Mouse (Mus musculus) skeletal muscle tissue, adult 2 months (tissue): ENCODE results near the gene Tmem165.
A peak's percentile ranks its signal among the peaks of the same experiment; 100 is the strongest.

Source experiments
- DNase-seq: peaks from one replicate; pipeline ENCODE4 v3.0.0-alpha.2; 2012; ENCODE audit warnings: low read depth, low spot score

Gene Tmem165

DNA sequence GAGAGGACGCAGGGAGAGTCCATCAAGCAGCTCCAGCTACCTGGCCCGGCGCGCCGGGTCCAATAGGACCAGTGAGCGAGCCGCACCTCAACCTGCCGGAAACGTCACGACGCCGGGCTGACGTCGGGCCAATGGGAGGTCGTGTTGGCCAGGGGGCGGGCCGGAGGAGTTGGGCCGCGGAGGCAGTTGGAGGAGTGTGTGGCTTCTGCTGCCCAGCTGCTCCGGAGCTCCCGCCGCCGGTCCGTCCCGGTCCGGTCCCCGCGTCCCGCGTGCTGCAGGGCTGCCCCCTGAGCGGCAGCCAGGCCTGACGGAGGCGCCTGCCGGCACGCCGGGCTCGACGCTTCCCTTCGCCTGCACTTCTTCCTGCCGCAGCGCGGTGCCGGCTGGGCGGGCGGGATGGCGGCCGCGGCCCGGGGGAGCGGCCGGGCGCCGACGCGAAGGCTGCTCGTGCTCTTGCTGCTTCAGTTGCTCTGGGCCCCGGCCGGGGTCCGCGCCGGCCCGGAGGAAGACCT lies at the start of gene Tmem165:
Gene Tmem165, plus strand, starts transcription at position 131 of the 512 bp plus-strand sequence.
- DNase-seq = peak; percentile 87

DNA sequence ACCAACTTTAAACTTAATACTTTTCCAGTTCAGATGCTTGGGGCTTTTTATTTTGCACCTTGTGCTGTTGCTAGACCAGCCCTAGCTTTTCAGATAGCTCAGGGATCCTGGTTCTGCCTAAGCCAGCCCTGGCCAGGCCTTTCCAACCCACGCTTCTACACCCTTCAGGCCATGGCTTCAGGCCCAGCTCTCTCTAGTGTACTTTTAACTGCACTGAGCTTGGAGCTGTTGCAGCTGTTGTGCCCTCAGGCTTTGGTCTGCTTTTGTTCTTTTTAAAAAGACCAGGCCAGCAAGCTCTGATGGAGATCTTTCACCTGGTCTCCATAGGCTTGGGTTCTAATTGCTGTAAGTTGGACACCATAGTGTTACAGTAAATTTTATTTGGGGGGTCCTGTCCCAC lies 48.0 kb upstream of the Tmem165 start:
- no peak for DNase-seq

DNA sequence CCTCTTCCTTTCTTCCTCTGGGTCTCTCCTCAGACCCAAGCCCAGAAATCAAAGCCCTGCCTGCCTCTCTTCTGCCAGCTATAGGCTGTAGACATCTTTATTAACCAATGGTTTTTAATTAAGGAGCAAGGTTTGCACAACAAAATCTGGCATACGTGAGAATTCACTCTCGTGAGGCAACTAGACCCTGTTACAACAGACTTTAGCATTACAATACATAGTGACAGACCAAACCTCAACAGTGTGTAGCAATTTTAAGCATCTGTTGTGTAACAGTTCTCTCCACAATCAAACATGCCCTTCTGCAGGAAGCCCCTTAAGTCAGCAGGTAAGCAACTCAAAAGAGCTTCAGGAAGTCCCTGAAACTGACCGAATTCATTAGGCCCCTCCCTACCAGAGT lies 47.4 kb upstream of the Tmem165 start:
- DNase-seq = no peak

GRCm38 (mm10) chr5:76137586-76137985 lies 46.1 kb upstream of the Tmem165 start:
- DNase-seq = no peak

- no peak for DNase-seq
These were observed 45.6 kb upstream of the Tmem165 start for GRCm38 (mm10) chr5:76138071-76138470.

DNA sequence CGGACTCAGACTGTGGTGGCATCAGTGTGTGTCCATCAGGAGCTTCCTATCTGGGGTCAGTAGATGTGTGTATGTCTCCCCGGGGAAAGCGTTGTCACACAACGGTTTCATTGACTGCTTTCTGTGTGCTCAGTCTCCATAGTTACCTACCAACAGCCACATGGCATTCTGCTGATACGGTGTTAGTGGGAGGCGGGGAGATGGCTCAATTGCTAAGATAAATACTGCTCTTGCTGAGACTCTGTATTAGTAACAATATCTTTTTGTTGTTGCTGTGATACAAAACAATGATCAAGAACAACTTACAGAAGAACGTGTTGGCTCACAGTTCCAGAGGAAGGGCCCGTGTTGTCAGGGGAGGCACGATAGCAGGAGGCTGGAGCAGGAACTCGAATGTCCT lies 45.2 kb upstream of the Tmem165 start:
- DNase-seq = no peak

GRCm38 (mm10) chr5:76139171-76139671 lies 44.5 kb upstream of the Tmem165 start:
- no peak for DNase-seq

DNA sequence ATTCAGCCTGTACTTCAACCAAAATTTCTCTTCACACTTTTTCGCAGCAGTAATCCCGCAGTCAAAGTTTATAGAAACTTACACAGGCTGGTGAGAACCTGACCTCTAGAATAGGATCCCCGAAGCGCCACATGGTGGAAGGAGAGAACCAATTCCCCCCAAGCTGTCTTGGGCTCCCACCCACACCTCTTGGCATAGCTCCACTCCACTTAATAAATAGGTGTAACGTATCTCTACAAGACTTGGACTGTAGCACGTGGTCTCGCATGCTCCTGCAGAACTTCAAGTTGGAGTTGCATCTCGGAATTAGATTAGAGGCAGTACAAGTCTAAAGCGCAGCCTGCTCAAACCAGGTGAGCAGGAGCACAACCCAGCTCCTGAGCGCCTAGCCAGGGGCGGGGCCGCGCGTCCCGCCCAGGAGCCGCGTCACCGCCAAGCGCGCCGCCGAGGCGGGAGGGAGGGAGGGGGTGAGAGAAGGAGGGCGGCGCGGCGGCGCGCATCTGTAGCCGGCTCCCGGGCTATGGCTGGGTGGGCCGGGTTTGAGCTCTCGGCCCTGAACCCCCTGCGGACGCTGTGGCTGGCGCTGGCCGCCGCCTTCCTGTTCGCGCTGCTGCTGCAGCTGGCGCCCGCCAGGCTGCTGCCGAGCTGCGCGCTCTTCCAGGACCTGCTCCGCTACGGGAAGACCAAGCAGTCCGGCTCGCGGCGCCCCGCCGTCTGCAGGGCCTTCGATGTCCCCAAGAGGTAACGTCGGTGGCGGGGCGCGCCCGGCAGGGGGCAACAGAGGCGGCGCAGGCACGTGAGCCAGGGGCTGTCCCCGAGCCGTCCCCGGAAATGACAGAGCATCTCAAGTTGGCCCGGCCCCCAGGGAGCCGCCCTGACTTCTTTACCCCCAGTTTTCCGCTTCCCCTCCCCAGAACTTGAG lies 43.6 kb upstream of the Tmem165 start, which contains the start of gene Srd5a3:
Gene Srd5a3, plus strand, starts transcription at position 464 of the 922 bp plus-strand sequence.
- peak; percentile 89 for DNase-seq

DNA sequence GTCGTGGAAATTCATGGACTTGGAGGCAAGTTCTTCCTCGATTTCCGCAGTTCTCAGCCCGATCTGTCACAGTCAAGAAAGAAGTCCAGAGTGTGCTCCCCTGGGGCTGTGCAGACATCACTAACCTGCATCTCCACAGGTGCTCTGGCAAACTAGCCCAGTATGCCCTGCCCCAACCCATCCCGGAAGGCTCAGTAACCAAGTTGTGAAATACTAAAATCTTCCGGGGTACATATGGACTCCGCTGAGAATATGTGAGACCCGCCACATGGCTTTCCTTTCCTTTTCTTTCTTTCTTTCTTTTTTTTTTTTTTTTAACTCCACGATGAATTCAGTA lies 43.0 kb upstream of the Tmem165 start:
- DNase-seq = no peak

- no peak for DNase-seq
These were observed 40.3 kb upstream of the Tmem165 start for GRCm38 (mm10) chr5:76143356-76143755.

DNA sequence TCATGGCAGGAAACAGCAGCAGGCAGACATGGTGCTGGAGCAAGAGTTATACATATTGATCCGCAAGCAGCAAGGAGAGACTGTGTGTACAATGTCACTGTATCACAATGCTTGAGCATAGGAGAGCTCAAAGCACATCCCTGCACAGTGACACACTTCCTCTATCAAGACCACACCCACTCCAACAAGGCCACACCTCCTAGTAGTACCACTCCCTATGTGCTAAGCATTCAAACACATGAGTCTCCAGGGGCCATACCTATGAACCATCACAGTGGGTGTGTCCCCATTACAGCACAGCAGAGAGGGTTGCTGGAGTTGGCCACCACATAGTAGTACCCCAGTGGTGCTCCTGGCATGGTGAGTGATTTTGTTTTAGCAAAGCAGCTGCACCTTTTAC lies 37.3 kb upstream of the Tmem165 start:
- DNase-seq = no peak

- DNase-seq = no peak
These were observed 34.2 kb upstream of the Tmem165 start for GRCm38 (mm10) chr5:76149436-76149835.

GRCm38 (mm10) chr5:76152956-76153355 lies 30.7 kb upstream of the Tmem165 start:
- no peak for DNase-seq

DNA sequence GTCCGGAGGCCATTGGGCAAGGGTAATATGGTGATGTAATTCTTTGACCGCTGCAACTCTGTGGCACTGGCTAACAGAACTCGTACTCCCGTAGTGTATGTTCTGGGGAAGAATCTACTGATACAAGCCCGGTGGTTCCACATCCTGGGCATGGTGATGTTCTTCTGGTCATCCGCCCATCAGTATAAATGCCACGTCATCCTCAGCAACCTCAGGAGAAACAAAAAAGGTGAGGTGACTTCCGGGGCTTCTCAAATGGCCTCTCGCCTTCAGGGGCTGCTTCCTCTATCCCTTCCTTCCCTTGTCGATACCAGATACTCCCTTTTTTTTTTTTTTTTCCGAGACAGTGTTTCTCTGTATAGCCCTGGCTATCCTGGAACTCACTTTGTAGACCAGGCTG lies 30.2 kb upstream of the Tmem165 start:
- DNase-seq = no peak

DNA sequence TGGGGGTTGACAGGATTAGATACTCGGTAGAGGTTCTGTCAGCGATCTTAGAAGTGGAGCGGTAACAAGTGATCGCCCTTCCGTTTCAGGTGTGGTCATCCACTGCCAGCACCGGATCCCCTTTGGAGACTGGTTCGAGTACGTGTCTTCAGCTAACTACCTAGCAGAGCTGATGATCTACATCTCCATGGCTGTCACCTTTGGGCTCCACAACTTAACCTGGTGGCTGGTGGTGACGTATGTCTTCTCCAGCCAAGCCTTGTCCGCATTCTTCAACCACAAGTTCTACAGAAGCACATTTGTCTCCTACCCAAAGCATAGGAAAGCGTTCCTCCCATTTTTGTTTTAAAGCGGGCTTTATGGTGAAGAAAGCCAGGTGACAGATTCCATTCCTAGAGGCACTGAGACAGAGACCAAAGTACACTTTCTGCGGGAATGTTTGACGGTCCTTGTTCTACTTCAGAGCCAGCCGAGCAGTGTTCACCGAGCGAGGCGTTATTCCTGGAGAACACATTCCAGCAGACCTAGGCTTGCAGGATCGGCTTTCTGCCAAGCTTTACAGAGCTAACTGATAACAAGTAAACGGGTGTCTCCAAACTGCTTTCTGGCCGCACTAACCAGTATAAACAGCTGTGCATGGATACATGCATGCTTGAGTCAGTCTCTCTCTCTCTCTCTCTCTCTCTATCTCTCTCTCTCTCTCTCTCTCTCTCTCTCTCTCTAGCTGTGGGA lies 29.1 kb upstream of the Tmem165 start:
- DNase-seq = no peak

DNA sequence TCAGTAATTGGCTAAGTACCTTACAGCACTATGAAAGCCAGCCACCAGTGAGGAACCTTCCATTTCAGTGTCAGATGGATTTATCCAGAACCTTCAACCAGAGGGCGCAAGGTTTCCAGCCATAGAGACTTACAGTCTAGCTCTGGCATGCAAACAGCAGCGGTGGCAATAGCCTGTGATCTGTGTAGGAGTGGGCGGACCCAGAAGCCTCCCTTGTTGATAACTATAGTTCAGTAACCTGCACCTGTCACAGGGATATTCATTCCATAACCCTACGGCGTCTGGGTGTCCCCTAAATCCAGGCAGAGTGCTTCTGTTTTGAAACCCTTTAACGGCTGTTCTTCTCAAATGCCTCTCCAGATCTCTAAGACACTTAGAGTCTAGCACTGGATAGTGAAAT lies 24.1 kb upstream of the Tmem165 start:
- no peak for DNase-seq

DNA sequence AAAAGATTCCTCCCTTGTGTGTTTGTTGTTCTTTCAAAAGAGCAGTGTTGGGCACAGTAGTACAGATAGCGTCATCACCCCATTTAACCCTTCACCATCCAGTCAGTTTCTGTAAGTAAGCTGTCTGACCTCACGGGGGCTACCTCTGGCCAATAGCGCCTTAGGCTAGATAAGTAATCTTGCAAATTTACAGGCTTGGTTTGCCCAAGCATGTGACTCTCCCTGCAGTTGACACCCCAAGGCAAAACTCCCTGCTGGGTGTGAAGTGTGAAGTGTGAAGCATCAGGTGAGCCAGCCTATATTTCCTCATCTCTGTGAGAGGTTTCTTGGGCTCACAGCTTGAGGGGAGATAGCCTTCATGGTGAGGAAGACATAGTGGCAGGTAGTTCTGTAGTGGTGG lies 23.6 kb upstream of the Tmem165 start:
- DNase-seq = no peak

DNA sequence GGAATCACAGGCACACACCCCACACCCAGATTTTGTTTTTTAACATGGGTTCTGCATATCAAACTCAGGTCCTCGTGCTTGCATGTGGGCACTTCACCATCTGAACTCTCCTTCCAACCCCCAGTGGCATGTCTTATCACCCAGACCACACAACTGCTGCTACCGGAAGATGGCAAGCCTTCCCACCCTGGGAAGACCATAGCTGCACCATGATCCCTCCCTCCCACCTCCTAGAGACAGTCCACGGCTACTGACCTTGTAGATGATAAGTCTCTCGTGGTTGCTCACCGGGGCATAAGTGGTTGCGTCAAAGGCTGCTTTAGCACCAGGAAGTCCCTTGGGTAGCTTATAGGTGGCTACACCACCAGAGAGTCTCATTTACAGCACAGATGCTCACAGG lies 22.2 kb upstream of the Tmem165 start:
- DNase-seq = no peak

DNA sequence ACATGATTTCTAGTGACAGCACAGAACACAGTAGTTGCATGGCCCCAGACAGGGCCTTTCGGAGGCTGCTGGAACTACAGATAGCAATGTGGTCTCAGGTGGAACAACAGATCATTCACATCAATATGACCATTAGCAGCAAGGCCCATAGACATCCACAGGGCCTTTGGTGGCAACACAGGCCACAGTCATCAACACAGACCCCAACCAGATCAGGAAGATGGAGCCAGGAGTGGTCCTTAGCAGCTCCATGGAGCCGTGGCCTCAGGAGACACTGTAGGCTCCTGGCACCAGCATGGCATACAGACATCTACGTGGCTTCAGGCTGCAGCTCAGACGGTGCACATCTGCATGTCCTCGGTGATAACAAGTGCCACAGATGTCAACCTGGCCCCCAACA lies 20.8 kb upstream of the Tmem165 start:
- no peak for DNase-seq

- DNase-seq = no peak
These were observed 19.8 kb upstream of the Tmem165 start for GRCm38 (mm10) chr5:76163828-76164390.

GRCm38 (mm10) chr5:76164827-76165226 lies 18.9 kb upstream of the Tmem165 start:
- no peak for DNase-seq

DNA sequence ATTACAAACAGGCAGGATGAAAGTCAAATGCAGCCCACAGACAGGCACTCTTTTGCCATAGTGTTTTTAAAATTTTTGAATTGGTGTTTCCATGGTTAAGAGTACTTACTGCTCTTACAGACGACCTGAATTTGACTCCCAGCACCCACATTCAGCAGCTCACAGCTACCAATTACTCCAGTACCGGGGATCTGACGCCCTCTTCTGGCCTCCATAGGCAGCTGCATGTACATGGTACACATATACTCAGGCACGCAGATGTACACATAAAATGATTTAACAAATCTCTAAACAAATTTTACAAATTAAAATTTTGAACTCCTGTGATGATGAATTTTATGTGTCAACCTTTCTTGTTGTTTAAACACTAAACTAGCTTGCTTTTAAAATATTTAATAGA lies 13.2 kb upstream of the Tmem165 start:
- no peak for DNase-seq
